Mouse (Mus musculus) myocyte (in vitro differentiated cells): ENCODE results near the gene Tle6.

Experiments
- MAX ChIP-seq: IDR thresholded peaks from one replicate; pipeline ENCODE4 v1.6.1; 2011; ENCODE audit warnings: low read depth, mild to moderate bottlenecking, control low read depth
- POLR2A ChIP-seq: IDR thresholded peaks from one replicate; pipeline ENCODE4 v1.6.1; 2011; ENCODE audit warnings: low read depth, mild to moderate bottlenecking, control low read depth, moderate library complexity; ENCODE audit not compliant: insufficient read length
- TCF12 ChIP-seq: IDR thresholded peaks from one replicate; pipeline ENCODE4 v1.6.1; 2011; ENCODE audit warnings: mild to moderate bottlenecking, control low read depth; ENCODE audit not compliant: poor library complexity, insufficient read depth, severe bottlenecking

DNA sequence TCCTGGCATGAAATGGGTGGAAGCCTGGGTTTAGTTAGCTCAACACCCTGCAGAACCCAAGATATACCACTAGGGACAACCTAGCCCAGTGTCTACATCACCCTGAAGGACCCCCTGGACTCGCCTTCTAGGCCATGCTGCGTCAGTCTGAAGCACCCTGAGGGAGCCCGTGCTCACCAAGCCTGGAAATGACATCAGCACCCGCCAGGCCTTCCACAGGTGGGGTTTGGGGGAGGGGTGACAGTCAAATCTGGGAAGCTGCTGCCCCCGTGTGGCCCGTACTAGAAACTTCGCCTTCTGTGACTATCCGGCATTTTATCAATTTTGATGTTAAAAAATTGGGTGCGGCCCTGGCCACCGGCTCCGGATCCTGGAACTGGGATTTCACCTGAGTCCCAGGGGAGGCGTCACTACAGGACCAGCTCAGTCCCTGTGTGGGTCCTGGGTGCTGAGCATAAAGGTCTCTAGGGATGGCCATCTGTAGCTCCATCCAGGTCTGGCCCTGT lies 49.2 kb downstream of the Tle6 start:
- no peak for TF ChIP-seq POLR2A
- TF ChIP-seq TCF12: peak; percentile 15
- TF ChIP-seq MAX: no peak
